Mouse (Mus musculus) MEL (cell line): ENCODE measurements at regions not wholly inside any gene's neighbourhood (a gene's known extent, or its start where the extent isn't known, plus 50 kb on each side); places are given as distances from the start of the nearest gene placed in this dataset.
A peak's percentile ranks its signal among the peaks of the same experiment; 100 is the strongest.

Experiments
- DNase-seq: peaks from one replicate; pipeline ENCODE4 v3.0.0; 2011; ENCODE audit warnings: low read depth, low spot score
- H3K27ac ChIP-seq: 2 replicates; pipeline ENCODE4 v1.5.1; 2012; ENCODE audit warnings: low read depth, mild to moderate bottlenecking, control low read depth, low read length, moderate library complexity; ENCODE audit not compliant: control insufficient read depth
- H3K27me3 ChIP-seq, 2 experiments: fragments of 150-350 bp in 1 of 2; sonication (generic) in 1 of 2; 2 replicates each; pipeline ENCODE4 v1.6.1; 2012; ENCODE audit warnings: low read length in 2 of 2, mild to moderate bottlenecking in 2 of 2, improper control_type of control experiment in 1 of 2, moderate library complexity in 1 of 2; ENCODE audit not compliant: insufficient read depth in 2 of 2, control insufficient read depth in 1 of 2
- H3K36me3 ChIP-seq, 2 experiments: 2 replicates each; pipeline ENCODE4 v1.6.1; 2012 to 2014; ENCODE audit warnings: low read length in 2 of 2, improper control_type of control experiment in 1 of 2, inconsistent platforms in 1 of 2, mild to moderate bottlenecking in 1 of 2; ENCODE audit not compliant: insufficient read depth in 2 of 2, control insufficient read depth in 1 of 2
- H3K4me1 ChIP-seq, 2 experiments: fragments of 150-350 bp in 1 of 2; sonication (generic) in 1 of 2; 2 replicates each; pipeline ENCODE4 v1.6.1; 2012; ENCODE audit warnings: low read length in 2 of 2, improper control_type of control experiment in 1 of 2, mild to moderate bottlenecking in 1 of 2; ENCODE audit not compliant: insufficient read depth in 2 of 2, control insufficient read depth in 1 of 2
- H3K4me3 ChIP-seq, 2 experiments: fragments of 150-350 bp in 1 of 2; sonication (generic) in 1 of 2; 2 replicates each; pipeline ENCODE4 v1.5.1; 2012; ENCODE audit warnings: low read depth in 2 of 2, low read length in 2 of 2, mild to moderate bottlenecking in 2 of 2, moderate library complexity in 2 of 2, control low read depth in 1 of 2, improper control_type of control experiment in 1 of 2; ENCODE audit not compliant: control insufficient read depth in 1 of 2, insufficient read depth in 1 of 2
- H3K79me2 ChIP-seq: 2 replicates; pipeline ENCODE4 v1.6.1; 2012; ENCODE audit warnings: mild to moderate bottlenecking, low read length, moderate library complexity; ENCODE audit not compliant: control insufficient read depth, poor library complexity, insufficient read depth
- H3K9ac ChIP-seq: 2 replicates; pipeline ENCODE4 v1.6.1; 2012; ENCODE audit warnings: low read depth, mild to moderate bottlenecking, control low read depth, low read length, moderate library complexity; ENCODE audit not compliant: control insufficient read depth, poor library complexity, severe bottlenecking
- H3K9me3 ChIP-seq: fragments of 150-350 bp; sonication (generic); replicated peaks from 2 replicates; pipeline ENCODE4 v1.6.1; 2012; ENCODE audit warnings: mild to moderate bottlenecking, low read length, improper control_type of control experiment, moderate library complexity; ENCODE audit not compliant: insufficient read depth
- E2F4 ChIP-seq: IDR thresholded peaks from 2 replicates; pipeline ENCODE4 v1.6.1; 2011; ENCODE audit warnings: low read depth, low read length, improper control_type of control experiment, borderline replicate concordance
- ETS1 ChIP-seq: IDR thresholded peaks from 2 replicates; pipeline ENCODE4 v1.6.1; 2012; ENCODE audit warnings: low read depth, mild to moderate bottlenecking, inconsistent platforms, low read length, improper control_type of control experiment, moderate library complexity
- HCFC1 ChIP-seq: IDR thresholded peaks from 2 replicates; pipeline ENCODE4 v1.6.1; 2012; ENCODE audit warnings: low read depth, mild to moderate bottlenecking, inconsistent platforms, low read length, improper control_type of control experiment, moderate library complexity
- KAT2A ChIP-seq: conservative IDR thresholded peaks from 2 replicates; pipeline ENCODE4 v1.6.1; 2012; ENCODE audit warnings: low read depth, low read length, improper control_type of control experiment, inconsistent platforms
- MAX ChIP-seq: IDR thresholded peaks from 2 replicates; pipeline ENCODE4 v1.6.1; 2011; ENCODE audit warnings: low read length, improper control_type of control experiment
- MEF2A ChIP-seq: IDR thresholded peaks from 2 replicates; pipeline ENCODE4 v1.6.1; 2014; ENCODE audit warnings: low read depth, mild to moderate bottlenecking, inconsistent platforms, low read length, improper control_type of control experiment; ENCODE audit not compliant: poor library complexity, insufficient replicate concordance, severe bottlenecking; ENCODE audit errors: extremely low read depth
- MXI1 ChIP-seq: IDR thresholded peaks from 2 replicates; pipeline ENCODE4 v1.6.1; 2011; ENCODE audit warnings: mild to moderate bottlenecking, low read depth, low read length, improper control_type of control experiment
- MYB ChIP-seq: IDR thresholded peaks from 2 replicates; pipeline ENCODE4 v1.6.1; 2011; ENCODE audit warnings: mild to moderate bottlenecking, low read depth, low read length, improper control_type of control experiment
- MYC ChIP-seq: IDR thresholded peaks from 2 replicates; pipeline ENCODE4 v1.6.1; 2011; ENCODE audit warnings: low read depth, mild to moderate bottlenecking, low read length, improper control_type of control experiment, moderate library complexity
- SIN3A ChIP-seq: IDR thresholded peaks from 2 replicates; pipeline ENCODE4 v1.6.1; 2012; ENCODE audit warnings: low read length, improper control_type of control experiment, inconsistent platforms
- SMC3 ChIP-seq: IDR thresholded peaks from 2 replicates; pipeline ENCODE4 v1.6.1; 2011; ENCODE audit warnings: low read depth, low read length, improper control_type of control experiment
- TAL1 ChIP-seq: IDR thresholded peaks from 2 replicates; pipeline ENCODE4 v1.6.1; 2012; ENCODE audit warnings: mild to moderate bottlenecking, inconsistent platforms, low read length, moderate library complexity, mixed read lengths
- TBP ChIP-seq: IDR thresholded peaks from 2 replicates; pipeline ENCODE4 v1.8.0; 2011; ENCODE audit warnings: low read depth, low read length, improper control_type of control experiment
- ZMIZ1 ChIP-seq: IDR thresholded peaks from 2 replicates; pipeline ENCODE4 v1.6.1; 2012; ENCODE audit warnings: low read depth, mild to moderate bottlenecking, inconsistent platforms, low read length, improper control_type of control experiment, moderate library complexity

GRCm38 (mm10) chr11:84729189-84729588 lies 90.1 kb downstream of the Mrm1 start:
- H3K27me3 ChIP-seq = no peaks in the 10 kb centered on the region
- no peaks in the 10 kb centered on the region for H3K79me2 ChIP-seq
- H3K4me1 ChIP-seq = peaks cover 0 to 7% of the 10 kb centered on the region in 2 experiments; a peak in 1 of 4 replicates
- no peaks in the 10 kb centered on the region for H3K36me3 ChIP-seq
- no peak overlapping the region for H3K27ac ChIP-seq
- H3K4me3 ChIP-seq = no peak overlapping the region
- TF ChIP-seq MYC (no peak), SMC3 (peak; percentile 16; the same call in 1 of the 2 replicates), ZMIZ1 (no peak), TBP (0 out of 2 replicates have a peak, but pooled peaks have one; percentile 16), HCFC1 (0 out of 2 replicates have a peak, but pooled peaks have one; percentile 28), E2F4 (no peak), SIN3A (peak; percentile 93), MXI1 (peak; percentile 79), MAX (peak; percentile 61; the same call in 1 of the 2 replicates)
- peak; percentile 95 for DNase-seq
- H3K9ac ChIP-seq = no peak overlapping the region
- H3K9me3 ChIP-seq = no peaks in the 10 kb centered on the region

DNA sequence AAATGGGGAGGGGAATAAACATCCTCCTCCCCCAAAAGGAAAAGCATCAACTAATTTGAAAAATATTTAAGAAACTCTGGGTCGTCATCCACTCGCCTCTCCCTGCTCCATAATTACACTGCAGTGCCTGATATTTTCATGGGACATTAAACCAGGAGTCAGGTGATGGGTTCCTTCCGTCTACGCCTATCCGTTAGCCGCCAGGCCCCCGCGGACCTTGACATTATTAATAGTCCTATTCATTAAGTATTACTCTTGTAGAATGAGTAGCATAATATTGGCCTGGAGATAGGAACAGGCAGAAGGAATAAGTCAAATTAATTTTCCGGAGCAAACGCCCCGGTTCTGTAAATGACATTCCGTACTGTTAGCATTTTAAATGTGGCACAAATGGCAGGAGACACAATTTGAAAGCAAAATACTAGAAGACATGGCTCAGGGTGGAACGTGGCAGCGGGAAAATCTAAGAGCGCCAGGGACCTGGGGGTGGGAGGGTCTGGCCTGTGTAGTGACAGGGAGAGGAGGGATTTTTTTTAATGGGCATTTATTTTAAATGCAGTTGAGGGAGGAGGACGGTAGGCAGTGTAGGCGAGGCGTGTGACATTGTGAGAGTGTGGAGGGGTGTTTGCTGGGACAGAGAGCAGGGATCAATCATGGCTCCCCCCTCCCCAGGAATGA lies 93.2 kb downstream of the Mrm1 start:
- H3K36me3 ChIP-seq = no peaks in the 10 kb centered on the region; a peak in 2 of 4 replicates
- no peak overlapping the region for H3K27ac ChIP-seq
- H3K79me2 ChIP-seq = no peaks in the 10 kb centered on the region
- H3K4me3 ChIP-seq = no peak overlapping the region
- H3K27me3 ChIP-seq = no peaks in the 10 kb centered on the region
- TF ChIP-seq SMC3 = no peak
- no peak for TF ChIP-seq HCFC1
- no peak for TF ChIP-seq MYB
- TF ChIP-seq SIN3A = no peak
- TF ChIP-seq ZMIZ1 = no peak
- no peak for TF ChIP-seq KAT2A
- no peak for TF ChIP-seq MEF2A
- TF ChIP-seq ETS1 = no peak
- no peak for TF ChIP-seq TAL1
- TF ChIP-seq MYC = no peak
- H3K9ac ChIP-seq = no peak overlapping the region
- no peaks in the 10 kb centered on the region for H3K9me3 ChIP-seq
- DNase-seq = no peak
- peaks cover 0 to 14% of the 10 kb centered on the region in 2 experiments; a peak in 1 of 4 replicates for H3K4me1 ChIP-seq
